Mouse (Mus musculus) activated CD4-positive, CD25-positive, alpha-beta regulatory T cell, adult 4 months (primary cell): ENCODE measurements around the gene Vkorc1l1. TPM values are rescaled to one million over a fixed set of nuclear protein-coding genes. Genes with fewer than 3 reads are reported as not detected.
"Not testable (repeated sequence)": the region's sequence is repeated elsewhere in the genome, so short reads cannot be mapped to it uniquely, and the experiment has no call there.

Source experiments
- ATAC-seq: one replicate; pipeline ENCODE4 v1.8.0; 2017
- polyA plus RNA-seq, 2 experiments: library from polyadenylated mRNA; unstranded; fragments of 100-300 nt; shearing (Covaris generic); gene quantifications; one replicate each; pipeline ENCODE4 v1.2.1; 2017

Vkorc1l1 gene
- polyA plus RNA-seq, 2 experiments from 2014 or later: 4.8 to 6.6 TPM

DNA sequence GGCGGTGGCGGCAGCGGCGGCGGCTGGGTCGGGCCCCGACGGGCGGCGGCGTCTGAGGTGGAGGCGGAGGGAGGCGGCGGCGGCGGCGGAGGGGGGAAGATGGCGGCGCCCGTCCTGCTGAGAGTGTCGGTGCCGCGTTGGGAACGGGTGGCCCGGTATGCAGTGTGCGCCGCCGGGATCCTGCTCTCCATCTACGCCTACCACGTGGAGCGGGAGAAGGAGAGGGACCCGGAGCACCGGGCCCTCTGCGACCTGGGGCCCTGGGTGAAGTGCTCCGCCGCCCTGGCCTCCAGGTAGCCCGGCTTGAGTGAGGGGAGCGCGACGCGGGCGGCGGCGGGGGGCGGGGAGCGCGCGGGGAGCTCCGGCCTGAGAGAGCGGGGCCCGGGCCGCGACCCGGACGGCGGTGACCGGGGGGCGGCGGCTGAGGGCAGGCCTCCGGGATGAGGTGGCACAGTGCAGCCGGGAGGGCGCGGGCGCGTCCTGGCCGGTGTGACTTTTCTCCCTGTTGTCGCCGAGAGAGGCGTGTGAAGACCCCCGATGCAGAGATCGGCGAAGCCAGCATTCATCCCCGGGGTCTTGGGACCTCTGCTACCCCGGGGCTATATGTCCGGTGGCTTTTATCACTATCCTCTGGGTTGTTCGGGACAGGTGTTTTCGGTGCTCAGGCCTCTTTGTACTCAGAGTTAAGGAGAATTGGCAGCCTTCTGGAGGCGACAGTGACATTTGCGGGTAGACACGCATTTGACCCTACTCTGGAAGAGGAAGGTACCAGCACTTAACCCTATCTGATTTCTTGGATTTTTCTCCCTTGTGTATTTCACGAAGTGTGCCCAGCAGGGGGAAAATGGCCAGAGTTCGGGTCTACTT, 536 bp downstream of the Vkorc1l1 start:
- not testable (repeated sequence) for ATAC-seq

DNA sequence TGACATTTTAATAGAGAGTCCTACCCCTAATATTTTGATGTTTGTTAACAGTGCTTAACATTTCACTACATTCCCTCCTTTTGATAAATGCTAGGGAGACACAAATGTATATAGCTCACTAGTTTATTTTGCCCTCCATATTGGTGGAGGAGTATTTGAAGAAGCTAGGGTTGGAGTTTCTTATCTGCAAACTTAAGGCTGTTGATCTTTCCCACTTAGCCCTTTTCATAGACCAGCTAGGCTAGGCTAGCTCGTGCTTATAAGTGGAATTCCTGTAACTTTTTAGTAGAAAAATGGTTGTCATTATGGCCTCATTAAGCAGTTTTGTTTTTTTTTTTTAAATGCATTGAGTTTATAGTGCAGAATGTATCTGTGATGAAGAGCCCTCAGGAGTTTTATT, 1.6 kb downstream of the Vkorc1l1 start:
- no peak for ATAC-seq

DNA sequence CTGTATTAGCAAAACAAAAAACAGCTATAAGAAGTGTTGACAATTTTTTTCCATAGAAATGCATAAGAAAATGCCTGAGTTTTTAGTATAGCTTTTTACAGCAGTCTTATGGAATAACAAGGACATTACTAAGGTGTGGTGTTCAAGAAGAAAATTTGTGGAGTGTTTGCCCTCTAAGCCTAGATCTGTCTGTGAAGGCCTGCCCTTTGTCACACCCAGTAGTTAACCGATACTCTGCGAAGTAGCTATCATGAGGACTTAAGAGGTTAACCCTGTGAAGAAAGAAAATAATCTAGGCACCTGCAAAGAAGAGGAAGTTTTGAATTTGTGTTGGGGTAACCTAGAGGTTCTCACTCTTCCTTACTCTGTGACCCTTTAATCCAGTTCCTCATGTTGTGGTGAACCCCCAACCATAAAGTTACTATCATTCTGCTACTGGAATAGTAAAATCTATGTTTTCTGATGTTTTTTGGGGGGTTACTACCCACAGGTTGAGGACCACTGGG, 5.8 kb downstream of the Vkorc1l1 start:
- ATAC-seq: no peak

DNA sequence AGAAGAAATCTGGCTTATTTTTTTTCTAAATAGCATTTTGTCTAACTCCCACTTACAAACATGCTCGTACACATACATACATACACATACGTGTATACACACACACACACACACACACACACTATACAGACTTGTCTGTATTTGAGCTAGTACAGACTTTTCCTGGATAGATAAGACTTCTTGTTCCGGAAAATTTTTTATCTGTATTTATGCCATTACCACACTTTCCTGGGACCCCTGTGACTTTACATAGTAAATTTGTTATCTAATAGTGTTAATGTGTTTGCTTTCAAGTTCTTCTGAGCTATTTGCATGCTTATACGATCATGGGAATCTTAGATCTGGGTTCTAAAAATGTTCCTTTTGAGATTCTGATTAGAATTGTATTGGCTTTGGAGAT, 10.4 kb downstream of the Vkorc1l1 start:
- no peak for ATAC-seq

DNA sequence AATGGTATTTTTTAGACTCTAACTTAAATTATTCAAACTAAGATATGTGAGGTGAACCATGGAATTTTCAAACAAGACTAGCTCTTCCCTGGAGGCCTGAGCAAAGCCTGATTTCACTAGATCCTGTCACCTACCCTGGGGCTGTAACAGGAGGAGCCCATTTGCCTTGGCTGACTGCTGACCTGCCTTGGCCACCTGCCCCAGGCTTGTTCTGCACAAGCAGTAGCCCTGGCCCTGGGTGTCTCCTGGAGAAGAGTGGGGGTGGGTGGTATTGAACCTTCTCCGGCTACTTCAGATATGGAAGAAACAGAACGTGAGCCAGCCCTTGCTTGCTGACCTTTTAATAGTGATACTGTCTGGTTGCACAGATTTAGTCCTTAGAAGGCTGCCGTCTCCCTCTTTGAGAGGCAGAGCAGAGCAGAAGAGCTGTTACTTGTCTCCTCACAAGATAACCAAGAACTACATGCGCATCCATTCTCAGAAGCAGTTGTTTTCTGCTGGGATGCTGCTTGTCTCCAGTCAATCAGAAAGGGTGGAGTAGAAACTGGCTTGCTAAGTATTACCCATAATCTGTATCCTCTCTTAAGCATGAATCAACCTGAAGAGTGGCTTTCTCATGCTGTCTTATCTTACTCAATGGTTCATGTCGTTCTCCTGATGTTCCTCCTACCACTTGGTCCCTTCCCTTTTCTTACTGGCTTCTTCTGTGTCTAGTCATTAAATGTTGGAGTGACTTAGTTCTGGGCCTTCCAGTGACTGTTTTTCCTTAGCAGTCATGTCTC, 12.9 kb downstream of the Vkorc1l1 start:
- ATAC-seq: no peak

DNA sequence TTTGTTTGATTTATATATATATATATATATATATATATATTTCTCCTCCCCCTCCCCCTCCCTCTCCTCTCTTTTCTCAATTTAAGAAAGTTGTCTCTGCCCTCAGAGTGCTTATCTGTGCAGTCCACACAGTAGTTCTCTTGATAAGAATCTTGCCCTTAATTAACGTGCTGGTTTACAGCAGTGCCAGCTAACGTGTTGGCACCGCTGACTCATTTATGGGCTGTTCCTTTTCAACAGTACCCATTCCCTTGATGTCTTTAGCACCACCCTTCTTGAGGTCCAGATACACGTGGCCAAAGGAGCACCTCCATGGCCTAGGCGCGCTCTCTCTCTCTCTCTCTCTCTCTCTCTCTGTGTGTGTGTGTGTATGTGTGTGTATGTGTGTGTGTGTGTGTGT, 14.0 kb downstream of the Vkorc1l1 start:
- no peak for ATAC-seq

DNA sequence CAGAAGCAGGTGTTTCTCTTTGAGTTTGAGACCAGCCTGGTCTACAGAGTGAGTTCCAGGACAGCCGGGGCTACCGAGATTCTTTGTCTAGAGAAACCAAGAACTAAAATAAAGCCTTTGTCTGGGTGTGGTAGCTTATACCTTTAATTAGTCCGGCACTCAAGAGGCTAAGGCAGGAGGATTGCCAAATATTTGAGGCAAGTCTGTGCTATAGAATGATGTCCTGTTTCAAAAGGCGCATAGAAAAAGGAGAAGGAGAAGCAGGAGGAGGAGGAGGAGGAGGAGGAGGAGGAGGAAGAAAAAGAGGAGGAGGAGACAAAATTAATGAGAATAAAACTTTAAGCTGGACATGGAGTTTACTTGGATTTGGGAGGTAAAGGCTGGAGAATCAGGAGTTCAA, 21.5 kb downstream of the Vkorc1l1 start:
- ATAC-seq: no peak

DNA sequence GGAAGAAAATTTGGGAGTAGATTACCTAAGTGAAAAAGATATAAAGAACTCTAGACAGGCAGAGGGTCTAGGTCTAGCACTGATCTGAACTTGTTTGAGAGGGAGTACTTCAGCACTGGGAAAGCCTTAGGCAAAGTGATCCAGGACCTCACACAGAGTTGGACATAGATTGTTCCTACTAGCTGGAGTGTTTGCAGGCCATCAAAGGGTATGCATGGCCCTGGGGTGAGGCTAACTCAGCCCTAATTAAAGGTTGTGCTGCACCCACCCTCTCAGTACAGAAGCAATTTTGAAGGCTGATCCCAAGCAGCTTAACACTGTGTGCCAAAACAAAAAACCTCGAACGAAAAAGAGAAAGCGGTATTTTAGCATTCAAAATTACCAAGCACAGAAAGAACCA, 24.7 kb downstream of the Vkorc1l1 start:
- no peak for ATAC-seq

DNA sequence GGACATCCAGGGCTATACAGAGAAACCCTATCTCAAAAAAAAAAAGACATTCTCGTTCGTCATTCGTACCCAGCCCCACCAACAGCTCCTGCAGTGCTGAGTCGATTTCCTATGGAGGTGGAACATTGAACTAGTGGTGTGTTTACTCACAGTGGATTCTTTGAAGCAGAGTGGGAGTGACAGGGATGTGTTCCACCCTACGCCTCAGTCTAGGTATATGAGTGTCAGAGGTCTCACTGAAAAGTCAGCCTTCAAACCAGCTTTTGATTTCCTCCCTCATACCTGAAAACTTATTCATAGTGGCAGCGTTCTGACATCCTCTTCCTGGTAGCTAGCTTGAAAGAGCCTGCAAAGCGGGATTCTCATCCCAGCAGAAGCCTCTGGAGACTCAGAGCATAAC, 26.6 kb downstream of the Vkorc1l1 start:
- no peak for ATAC-seq

DNA sequence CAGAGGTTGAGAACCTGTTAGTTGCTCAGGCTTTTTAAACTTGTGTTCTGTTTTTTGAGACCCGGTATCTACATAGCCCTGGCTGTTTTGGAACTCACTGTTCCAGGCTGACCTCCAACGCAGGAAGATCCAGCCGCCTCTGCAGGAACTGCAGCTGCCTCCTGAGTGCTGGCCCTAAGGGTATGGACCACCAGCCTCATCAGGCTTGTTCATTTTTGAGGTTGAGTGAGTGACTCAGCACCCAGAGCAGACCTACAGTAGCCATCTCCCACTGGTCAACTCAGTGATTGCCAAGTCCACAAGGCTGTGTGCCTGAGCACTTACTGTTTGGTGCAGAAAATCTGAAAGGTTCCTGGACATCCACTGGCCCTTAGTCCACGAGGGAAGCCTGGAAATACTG, 29.7 kb downstream of the Vkorc1l1 start:
- no peak for ATAC-seq

DNA sequence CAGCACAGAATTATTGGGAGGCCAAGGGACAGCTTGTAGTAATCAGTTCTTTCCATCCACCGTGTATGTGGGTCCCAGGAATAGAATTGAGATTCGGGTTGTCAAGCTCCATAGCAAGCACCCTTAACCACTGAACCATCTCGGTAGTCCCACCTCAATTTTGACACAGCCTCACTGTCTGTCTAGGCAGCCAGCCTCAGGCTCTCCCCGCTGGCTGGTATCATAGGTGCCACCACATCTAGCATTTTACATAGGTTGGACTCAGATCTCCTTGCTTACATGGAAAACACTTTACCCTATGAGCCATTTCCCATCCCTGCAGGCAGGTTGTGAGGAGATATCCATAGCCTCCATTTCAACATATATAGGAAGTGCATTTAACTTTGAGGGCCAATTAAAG, 32.6 kb downstream of the Vkorc1l1 start:
- ATAC-seq: no peak

DNA sequence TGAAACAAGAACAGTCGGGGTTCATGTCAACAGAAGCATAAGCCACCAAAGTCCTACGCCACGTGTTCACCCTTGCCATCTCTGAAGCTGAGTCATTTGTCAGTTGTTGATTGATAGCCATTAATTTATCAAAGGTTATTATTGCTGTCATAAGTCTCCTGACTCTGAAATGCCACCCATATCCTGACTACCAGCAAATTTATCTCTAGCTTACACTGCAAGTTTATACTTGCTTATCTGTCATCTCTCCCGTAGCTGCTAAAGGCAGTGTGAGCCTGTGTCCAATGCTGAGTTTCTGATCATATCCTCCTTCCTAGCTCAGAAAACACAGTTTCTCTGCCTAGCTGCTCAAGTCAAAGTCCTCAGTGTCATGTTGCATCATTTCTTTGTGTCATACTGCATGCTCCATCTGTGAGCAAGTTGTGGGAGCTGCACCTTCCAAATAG, 33.1 kb downstream of the Vkorc1l1 start:
- ATAC-seq: no peak

DNA sequence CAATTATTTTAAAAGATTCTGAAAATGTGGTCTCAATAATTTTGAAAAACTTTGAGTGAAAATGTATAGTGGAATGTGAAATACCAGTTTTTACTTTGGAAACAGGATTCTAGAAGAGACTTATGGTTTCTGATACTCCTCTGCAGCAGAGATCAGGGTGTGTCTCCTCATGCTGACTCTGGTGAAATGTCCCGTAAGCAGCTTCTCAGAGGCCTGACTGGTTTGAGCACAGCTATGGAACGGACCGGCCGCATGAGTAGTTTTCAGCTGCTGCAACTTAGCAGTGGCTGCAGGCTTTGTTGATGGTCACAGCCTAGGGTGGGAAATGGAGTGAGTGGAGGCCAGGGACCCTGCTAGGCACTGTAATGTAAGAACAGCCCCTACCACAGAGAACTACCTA, 36.0 kb downstream of the Vkorc1l1 start:
- no peak for ATAC-seq

DNA sequence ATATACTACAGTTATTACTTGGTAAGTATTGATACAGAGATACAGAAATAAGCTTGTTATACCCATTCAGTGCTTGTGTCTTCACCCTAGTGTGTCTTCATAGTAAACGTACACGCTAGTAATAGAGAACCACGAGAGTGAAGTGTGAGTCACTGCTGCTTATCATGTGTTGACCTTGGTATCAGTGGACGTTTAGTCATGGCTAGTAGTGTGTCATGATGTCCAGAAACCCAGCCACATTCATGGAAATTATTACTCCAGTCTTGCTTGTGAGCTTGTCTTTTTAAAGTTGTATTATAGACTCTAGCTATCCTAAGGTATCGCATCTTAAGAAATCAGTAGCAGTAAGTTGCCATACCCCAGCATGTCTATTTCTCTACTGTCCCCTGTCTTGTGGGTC, 36.8 kb downstream of the Vkorc1l1 start:
- ATAC-seq: no peak

DNA sequence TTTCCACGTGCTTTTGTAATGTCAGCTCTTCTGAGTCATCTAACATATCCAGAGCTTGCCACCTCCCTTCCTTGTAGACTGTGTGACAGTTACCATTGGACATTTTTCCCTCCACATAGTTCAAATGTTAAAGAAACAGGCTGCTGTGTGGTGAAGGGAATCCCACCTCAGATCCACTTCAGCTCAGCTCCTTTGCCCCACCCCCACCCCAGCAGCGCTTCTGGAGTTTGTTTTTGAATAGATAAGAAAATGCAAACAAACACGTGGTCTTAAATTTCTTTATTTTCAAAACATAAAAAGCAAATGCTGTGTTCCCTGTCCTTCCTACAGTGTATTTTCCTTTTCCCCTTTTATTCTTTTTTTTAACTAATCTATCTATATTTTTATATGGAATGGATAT, 38.4 kb downstream of the Vkorc1l1 start:
- no peak for ATAC-seq

DNA sequence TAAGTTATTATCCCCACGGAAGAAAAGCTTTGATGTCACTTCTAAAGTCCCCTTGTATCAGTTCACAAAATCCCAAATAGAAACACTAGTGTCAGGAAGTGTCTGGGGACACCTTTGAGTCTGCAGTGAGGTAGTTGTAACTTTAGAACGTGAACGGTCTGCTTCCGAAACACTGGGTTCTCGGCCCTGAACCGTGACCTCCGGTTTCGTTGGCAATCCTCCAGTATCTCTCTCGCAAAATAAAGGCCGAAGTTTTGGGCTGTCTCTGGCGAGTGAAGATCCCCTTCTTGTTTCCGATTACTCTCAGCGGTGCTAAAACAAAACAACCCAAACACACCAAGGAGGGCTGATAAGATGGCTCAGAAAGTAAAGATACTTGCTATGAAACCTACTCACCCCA, 47.6 kb downstream of the Vkorc1l1 start:
- no peak for ATAC-seq

DNA sequence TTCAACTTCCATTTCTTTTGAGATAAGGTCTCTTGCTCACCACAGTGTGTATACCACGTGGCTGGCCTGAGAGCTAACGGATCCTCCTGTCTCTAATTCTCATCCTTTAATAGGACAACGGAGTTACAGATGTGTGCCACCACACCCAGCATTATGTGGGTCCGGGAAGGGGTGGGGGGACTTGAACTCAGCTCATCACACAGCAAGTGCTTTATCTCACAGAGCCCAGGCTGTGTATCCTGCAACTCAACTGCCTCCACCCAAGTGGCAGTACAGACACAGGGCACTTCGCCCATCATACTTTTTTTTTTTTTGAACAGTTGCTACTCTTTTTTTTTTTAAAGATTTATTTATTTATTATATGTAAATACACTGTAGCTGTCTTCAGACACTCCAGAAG, 50.1 kb downstream of the Vkorc1l1 start:
- ATAC-seq: no peak

DNA sequence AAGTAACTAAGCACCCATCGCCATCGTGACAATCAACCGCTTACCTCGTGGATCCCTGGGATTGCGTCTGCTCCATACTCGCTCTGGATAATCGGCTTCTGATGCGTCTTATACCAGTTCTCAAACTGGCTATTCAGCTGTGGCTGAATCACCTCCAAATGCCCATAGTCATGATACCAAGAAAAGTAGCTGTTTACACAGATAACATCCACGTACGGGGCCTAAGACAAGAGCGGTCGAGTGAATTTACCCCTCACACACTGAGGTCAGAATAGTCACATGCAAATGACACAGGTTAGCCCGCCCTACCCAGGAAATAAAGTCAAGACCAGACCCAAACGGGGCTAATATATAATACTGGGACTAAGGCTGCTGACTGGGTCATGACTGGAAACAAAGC, 51.6 kb downstream of the Vkorc1l1 start:
- no peak for ATAC-seq

DNA sequence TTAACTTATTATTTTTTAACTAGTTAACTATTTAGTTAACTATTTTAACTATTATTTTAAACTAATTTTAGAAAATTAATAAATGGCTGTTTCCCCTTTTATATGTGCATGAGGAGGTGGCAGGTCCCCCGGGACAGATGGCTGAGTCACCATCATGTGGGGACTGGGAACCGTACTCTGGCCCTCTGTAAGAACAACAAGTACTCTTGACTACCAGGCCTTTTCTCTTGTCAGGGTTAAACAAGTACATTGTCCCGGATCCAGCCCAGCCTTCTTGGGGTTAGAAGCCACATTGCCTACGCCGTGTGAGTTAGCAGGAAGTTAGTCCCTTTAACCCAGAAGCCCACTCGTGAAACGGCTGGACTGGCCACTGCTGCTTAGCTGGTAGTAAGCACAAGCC, 53.2 kb downstream of the Vkorc1l1 start:
- ATAC-seq: no peak

DNA sequence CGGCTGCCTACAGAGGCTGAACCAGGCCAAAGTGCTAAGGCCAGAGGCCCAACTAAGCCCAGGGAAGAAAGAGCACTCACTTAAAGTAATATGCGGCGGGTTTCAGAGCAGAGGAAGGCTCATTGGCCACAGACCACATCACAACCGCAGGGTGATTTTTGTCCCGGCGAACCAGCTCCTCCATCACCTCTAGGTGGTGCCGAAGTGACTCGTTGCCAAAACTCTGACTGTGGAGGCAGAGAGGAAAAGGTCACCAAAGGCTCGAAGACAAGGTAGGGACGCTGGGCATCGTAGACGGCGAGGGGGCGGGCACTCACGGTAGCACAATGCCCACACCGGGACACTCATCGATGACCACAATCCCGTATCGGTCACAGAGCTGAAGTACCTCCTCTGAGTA, 55.9 kb downstream of the Vkorc1l1 start:
- no peak for ATAC-seq

DNA sequence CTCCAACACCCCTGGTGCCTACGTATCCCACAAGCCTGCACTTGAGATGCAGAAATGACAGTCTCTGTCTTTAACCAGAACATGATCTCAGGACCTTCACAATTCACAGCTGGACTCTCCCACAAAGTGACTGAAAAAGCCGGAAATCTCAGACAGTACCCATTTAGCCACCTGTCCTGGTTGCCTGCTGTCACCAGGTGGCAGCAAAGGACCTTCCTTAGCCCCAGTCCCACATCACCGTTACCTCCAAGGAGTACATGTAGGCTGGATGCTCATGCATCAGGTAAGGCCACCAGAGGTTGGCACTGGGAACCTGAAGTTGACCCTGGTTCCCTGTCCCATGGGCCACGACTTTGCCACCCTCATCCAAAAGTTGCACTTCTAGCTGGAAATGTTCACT, 57.3 kb downstream of the Vkorc1l1 start:
- ATAC-seq: peak; percentile 31

DNA sequence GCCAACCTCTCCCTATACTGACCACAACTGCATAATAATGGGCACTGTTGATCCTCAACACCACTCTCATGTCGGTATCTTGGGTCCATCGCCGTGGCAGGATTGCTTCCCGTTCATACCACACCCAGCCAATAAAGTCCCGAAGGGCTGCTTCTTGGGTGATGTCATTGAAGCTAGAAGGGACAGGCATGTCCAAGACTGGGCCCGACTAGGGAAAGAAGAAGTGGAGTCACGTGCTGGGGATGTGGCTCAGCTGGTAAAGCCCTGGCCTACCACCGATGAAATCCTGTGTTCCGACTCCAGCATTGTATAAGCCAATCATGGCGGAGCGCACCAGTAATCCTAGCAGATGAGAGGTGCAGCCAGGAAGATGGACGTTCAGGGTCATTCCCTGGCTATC, 59.0 kb downstream of the Vkorc1l1 start:
- no peak for ATAC-seq

DNA sequence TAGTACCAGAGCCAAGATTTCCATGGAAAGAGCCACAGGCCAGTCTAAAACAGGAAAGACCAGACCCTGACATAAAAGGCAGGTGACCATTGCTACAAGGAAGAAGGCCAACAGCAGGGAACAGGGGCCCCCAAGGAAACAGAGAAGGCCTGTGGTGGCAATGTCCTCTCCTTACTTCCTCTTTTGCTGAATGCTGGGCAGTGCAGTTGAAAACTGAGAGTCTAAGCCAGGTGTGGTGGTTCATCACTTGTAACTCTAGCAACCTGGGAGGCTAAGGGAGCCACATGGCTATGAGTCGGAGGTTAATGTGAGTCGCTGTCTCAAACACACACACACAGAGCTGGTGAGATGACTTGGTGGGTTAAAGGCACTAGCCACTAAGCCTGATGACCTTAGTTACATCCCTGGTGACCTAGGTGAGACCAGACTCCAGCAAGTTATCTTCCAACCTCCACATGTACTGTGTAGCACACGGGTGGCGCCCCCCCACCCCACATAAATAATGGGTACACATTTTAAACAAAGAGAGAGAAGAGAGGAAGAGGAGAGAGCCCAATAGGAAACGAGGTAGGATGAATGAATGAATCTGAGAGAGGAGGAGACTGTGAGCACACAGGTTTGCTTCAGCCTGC, 59.7 kb downstream of the Vkorc1l1 start:
- no peak for ATAC-seq
